Mouse (Mus musculus) ES-CJ7 (cell line): Measurements from ENCODE around the gene Dnmbp.

Source experiments
- DNase-seq: peaks from one replicate; pipeline ENCODE4 v3.0.0; 2011; ENCODE audit warnings: low read depth, low spot score

Dnmbp gene

GRCm38 (mm10) chr19:43939769-43940689 is at the start of gene Dnmbp:
Gene Dnmbp (minus strand): TSS chr19:43940191.
- peak; percentile 39 for DNase-seq

GRCm38 (mm10) chr19:43986069-43986794 is 46.2 kb upstream of the Dnmbp start, which contains the start of gene Cpn1:
Gene Cpn1 (minus strand): TSS chr19:43986556.
- peak; percentile 83 for DNase-seq

- no peak for DNase-seq
Measured at GRCm38 (mm10) chr19:43981992-43982391, 42.0 kb upstream of the Dnmbp start.

GRCm38 (mm10) chr19:43980711-43981110 is 40.7 kb upstream of the Dnmbp start:
- peak; percentile 28 for DNase-seq

- DNase-seq, result no peak
Measured at GRCm38 (mm10) chr19:43977799-43978198, 37.8 kb upstream of the Dnmbp start.

GRCm38 (mm10) chr19:43976661-43977060 is 36.7 kb upstream of the Dnmbp start:
- peak; percentile 64 for DNase-seq

- DNase-seq, result no peak
Measured at GRCm38 (mm10) chr19:43974221-43974620, 34.2 kb upstream of the Dnmbp start.

- no peak for DNase-seq
Measured at GRCm38 (mm10) chr19:43973711-43974110, 33.7 kb upstream of the Dnmbp start.

- DNase-seq, result no peak
Measured at GRCm38 (mm10) chr19:43972129-43972528, 32.1 kb upstream of the Dnmbp start.

- DNase-seq, result no peak
Measured at GRCm38 (mm10) chr19:43968436-43969026, 28.5 kb upstream of the Dnmbp start.

- no peak for DNase-seq
Measured at GRCm38 (mm10) chr19:43966481-43966880, 26.5 kb upstream of the Dnmbp start.

GRCm38 (mm10) chr19:43965496-43966085 is 25.6 kb upstream of the Dnmbp start:
- no peak for DNase-seq

GRCm38 (mm10) chr19:43962795-43963194 is 22.8 kb upstream of the Dnmbp start:
- no peak for DNase-seq

GRCm38 (mm10) chr19:43961185-43961584 is 21.2 kb upstream of the Dnmbp start:
- peak; percentile 61 for DNase-seq

GRCm38 (mm10) chr19:43960014-43960413 is 20.0 kb upstream of the Dnmbp start:
- DNase-seq, result no peak

GRCm38 (mm10) chr19:43959162-43959561 is 19.2 kb upstream of the Dnmbp start:
- DNase-seq, result peak; percentile 79

GRCm38 (mm10) chr19:43957881-43958280 is 17.9 kb upstream of the Dnmbp start:
- DNase-seq, result no peak

- no peak for DNase-seq
Measured at GRCm38 (mm10) chr19:43957402-43957801, 17.4 kb upstream of the Dnmbp start.

GRCm38 (mm10) chr19:43955266-43955665 is 15.3 kb upstream of the Dnmbp start:
- DNase-seq, result no peak

- no peak for DNase-seq
Measured at GRCm38 (mm10) chr19:43954864-43955263, 14.9 kb upstream of the Dnmbp start.

- DNase-seq, result peak; percentile 70
Measured at GRCm38 (mm10) chr19:43952936-43953335, 12.9 kb upstream of the Dnmbp start.
